Mouse (Mus musculus): ENCODE results near the gene Echdc3.

The Echdc3 gene

GRCm38 (mm10) chr2:6212724-6213511 lies at the start of gene Echdc3:
Gene Echdc3 (minus strand): TSS chr2:6213033.
- DNase-seq, result peak; percentile 82

DNA sequence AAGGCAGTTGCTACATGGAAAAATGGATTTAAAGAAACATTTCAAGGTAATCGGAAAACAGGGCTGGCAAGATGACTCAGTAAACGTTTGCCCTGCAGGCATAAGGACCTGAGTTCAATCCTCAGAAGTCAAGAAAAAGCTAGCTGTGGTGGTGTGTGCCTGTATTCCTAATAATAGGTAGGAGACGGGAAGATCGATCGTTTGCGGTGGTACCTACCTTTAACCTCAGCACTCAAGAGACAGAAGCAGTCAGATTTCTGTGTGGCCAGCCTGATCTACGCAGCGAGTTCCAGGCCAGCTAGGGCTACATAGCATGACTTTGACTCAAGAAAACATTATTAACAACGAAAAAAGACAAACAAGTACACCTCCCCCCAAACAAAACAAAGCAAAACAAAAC lies 48.9 kb upstream of the Echdc3 start:
- DNase-seq, result no peak

DNA sequence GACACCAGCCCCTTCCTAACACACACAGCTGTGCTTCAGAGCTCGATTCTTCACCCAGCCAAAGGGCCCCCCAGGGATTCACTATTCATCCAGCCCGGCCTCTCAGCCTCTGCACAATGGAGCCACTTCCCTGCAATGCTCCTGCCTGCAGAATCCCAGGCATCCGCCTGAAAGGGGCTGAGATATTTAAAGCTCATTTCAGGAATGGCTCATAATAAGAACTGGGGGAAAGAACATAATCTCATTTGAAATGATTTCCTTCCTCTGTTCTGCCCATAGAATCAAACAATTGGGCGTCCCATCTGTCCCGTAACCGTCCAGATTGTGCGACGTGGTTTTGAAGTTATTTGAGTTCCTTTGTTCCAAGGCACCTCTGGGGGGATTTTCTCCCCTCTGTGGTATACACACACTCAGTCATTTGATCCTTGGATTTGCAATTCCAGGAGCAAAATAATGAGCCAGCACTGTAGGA lies 48.4 kb upstream of the Echdc3 start:
- no peak for DNase-seq

GRCm38 (mm10) chr2:6260661-6261060 lies 47.8 kb upstream of the Echdc3 start:
- DNase-seq, result no peak

- DNase-seq, result no peak
These were observed 46.3 kb upstream of the Echdc3 start for GRCm38 (mm10) chr2:6259182-6259581.

DNA sequence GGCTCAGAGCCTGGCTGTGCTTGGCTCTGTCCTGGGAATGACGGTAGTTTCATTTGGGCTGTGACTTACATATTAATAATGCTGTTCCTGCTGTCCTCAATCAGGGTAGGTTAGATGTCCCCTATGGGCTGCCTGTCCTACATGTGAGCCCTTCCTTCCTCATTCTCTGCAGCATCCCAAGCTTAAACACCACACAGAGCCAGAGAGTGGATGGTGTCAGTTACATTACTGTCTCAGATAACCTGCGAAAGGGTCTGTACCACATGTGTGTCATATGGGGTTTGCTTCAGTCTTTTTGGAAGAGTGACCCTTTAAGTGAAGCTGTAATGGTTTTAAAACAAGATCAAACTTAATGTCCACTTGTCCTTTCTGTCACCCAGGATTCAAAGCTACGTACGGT lies 45.2 kb upstream of the Echdc3 start:
- DNase-seq, result no peak

GRCm38 (mm10) chr2:6257146-6257545 lies 44.3 kb upstream of the Echdc3 start:
- DNase-seq, result no peak

GRCm38 (mm10) chr2:6255989-6256841 lies 43.4 kb upstream of the Echdc3 start:
- DNase-seq, result peak; percentile 20

DNA sequence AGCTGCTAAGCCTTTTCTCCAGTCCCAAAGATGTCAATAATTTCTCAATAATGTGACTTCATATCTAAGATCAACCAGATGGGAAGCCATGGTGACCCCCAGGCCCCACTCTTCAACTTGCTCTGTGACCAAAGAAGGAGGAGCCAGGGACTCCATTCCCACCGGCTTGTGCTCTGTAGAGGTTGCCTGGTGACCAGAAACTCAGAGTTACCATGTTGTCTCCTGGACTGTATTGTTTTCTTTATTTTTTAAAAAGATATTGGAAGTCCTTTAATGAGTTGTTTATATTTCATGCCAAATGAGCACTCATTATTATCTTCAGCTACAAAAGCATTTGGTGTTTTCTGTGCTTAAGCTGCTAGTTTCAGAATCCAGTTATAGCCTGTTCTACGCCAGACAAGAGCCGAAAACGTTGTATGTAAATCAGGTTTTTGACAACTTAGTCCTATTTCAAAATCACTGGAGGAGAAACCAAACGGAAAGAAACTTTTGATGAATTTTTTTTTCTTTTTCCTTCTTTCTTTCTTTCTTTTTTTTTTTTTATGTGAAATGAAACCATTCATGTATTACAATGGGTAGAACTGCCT lies 42.7 kb upstream of the Echdc3 start:
- no peak for DNase-seq

DNA sequence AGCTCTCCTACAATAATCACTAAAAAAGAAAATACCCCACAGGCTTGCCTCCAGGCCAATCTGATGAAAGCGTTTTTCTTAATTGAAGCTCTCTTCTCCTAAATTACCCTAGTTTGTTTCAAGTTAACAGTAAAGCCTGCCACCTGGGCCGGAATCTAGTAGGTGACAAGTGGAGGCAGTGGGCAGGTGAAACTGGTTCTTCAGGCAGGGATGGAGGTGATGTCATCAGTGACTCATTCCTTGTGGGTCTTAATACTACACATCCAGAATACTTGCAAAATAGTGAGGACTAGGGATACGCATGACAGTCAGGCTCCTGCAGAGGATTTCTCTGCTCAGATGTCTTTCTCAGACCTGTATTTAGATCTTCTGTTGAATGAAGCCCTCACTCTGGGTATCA lies 39.7 kb upstream of the Echdc3 start:
- DNase-seq, result no peak

DNA sequence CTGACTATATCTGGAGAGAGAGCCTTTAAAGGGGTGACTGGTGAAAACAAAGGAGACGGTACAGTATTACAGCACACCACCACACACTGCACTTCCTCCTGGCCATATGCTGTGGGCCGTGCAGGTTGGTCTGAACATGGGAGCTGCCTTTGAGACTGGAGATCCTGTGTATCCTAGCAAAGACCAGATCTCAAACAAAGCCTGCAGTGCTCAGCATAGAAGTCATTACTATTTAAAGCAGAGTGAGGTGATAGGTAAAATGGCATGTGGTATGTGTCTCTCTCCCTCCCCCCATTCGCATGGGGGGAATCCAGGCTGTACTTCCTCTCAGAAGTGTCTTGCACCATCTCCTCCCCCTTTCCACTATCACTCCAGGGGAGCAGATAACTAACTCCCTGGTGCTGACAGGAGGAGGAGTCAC lies 38.3 kb upstream of the Echdc3 start:
- no peak for DNase-seq

GRCm38 (mm10) chr2:6241446-6241845 lies 28.6 kb upstream of the Echdc3 start:
- no peak for DNase-seq

DNA sequence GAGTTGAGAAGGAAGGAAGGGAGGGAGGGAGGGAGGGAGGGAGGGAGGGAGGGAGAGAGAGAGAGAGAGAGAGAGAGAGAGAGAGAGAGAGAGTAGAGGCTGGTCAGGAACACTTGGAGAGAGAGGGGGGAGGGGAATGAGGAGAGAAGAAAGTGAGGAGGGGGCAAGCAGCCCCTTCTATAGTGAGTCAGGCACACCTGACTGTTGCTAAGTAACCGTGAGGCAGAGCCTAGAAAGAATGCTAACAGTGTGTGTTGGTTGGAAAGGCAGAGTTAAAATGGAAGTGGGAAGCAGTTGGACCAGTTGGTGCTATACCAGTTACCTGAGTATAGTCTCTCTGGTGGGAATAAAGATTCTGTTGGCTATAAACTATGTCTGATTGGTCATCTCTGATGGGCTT lies 27.2 kb upstream of the Echdc3 start:
- DNase-seq, result no peak

DNA sequence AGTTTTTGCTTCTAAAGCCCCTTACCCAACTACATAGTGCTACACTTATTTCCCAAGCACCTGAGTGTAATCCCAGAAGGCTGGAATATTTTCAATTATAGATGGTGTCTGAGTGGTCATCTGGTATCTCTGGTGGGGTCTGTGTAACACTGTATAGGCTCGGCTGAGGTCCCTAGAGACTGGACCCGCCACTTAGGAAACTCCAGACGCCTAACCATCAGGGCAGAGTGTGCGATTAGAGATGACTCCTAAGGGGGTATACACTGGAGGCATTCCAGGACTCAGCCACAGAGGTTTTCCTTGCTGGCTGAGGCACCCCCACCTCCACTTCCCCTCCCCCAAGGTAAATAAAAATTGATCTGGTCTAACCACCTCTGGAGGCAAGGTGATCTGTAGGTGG lies 26.5 kb upstream of the Echdc3 start:
- no peak for DNase-seq

GRCm38 (mm10) chr2:6238679-6239078 lies 25.8 kb upstream of the Echdc3 start:
- DNase-seq, result no peak

DNA sequence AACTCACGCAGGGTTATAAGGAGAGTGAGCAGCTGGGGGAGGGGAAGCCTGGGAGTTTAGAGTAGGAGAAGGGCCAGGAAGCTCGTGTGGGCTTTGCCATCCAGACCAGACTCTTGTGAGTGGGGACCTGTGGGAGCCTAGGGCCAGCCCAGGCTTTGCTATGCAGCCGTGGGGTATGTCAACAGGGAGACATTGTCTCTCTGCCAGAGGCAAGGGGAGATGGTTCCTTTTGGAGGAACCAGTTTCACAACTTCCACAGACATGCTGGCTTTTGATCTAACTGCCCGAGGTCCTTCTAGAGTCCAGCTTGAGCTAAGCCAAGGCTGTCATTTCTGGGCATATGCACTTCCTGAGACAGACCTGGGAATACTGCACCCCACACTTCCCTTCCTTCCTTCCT lies 25.4 kb upstream of the Echdc3 start:
- no peak for DNase-seq

- no peak for DNase-seq
These were observed 20.5 kb upstream of the Echdc3 start for GRCm38 (mm10) chr2:6233353-6233752.

GRCm38 (mm10) chr2:6232755-6233154 lies 19.9 kb upstream of the Echdc3 start:
- no peak for DNase-seq

GRCm38 (mm10) chr2:6230865-6231264 lies 18.0 kb upstream of the Echdc3 start:
- DNase-seq, result no peak

- DNase-seq, result no peak
These were observed 16.9 kb upstream of the Echdc3 start for GRCm38 (mm10) chr2:6229597-6230290.

DNA sequence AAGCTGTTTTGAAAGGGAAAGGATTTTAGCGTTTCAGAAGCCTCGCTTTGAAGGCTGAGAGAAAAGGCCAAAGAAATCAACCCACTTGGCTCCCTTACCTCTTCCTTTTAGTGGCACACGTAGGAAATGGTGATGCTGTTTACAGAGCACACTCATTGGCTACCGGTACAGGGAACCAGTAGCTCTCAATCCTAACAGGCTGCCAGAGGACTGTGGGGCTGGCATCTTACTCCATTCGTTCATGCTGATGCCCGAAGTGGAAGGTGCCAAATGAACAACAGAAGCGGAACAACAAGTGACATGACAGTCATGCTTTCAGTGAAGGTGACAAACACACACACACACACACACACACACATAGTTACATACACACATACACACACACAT lies 14.2 kb upstream of the Echdc3 start:
- DNase-seq, result no peak

- DNase-seq, result peak; percentile 76
These were observed 13.7 kb upstream of the Echdc3 start for GRCm38 (mm10) chr2:6226361-6227058.

Measured in cerebellum, adult 8-10 months (tissue).